Mouse (Mus musculus) cerebellum, postnatal 25 days (tissue): ENCODE measurements at regions not wholly inside any gene's neighbourhood (a gene's known extent, or its start where the extent isn't known, plus 50 kb on each side); places are given as distances from the start of the nearest gene placed in this dataset.
"Not testable (repeated sequence)": the region's sequence is repeated elsewhere in the genome, so short reads cannot be mapped to it uniquely, and the experiment has no call there.

Source experiments
- DNase-seq, 2 experiments: peaks; one replicate each; pipeline ENCODE4 v3.0.0; 2021; ENCODE audit warnings: mixed read lengths in 2 of 2

- DNase-seq: no peak
Observed at GRCm38 (mm10) chr3:16533643-16534042, 527.4 kb upstream of the Gm5150 start.

- DNase-seq: not testable (repeated sequence)
Observed at GRCm38 (mm10) chr3:16527511-16527910, 521.3 kb upstream of the Gm5150 start.

GRCm38 (mm10) chr3:16488431-16488830, 482.2 kb upstream of the Gm5150 start:
- not testable (repeated sequence) for DNase-seq

DNA sequence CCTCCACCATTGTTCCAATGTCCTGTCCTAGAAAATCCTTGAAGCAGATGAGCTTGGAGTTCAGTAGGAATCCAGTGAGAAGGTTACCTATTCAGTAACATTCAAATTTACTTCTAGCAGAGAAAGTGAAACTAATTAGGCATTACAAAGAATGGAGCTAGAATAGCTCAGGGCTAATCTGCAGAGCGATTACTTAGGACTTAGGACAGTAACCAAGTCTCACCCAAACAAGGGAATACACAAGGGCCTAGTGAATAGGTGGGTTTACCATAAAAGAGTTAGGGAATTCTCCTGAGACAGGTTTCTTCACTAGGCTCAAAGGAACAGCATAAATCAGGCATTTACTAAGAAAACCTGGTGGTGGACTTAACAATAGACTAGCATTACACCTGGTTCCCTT, 476.5 kb upstream of the Gm5150 start:
- DNase-seq: no peak

DNA sequence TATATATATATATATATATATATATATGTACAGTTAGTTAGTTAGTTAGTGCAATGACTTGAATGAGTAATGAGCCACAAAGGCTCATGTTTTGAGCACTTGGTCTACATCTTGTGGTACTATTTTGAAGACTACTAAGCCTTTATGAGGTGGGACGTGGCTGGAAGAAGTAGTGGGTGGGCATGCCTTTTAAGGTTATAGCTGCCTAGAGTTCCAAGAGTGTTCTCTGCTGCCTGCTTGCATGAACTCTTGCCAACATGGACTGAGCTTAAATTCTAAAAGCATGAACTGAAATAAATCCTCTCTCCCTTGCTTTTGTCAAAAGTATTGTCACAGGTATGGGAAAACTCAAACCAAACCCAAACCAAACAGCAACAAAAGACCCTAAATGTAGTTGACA, 465.1 kb upstream of the Gm5150 start:
- no peak for DNase-seq

GRCm38 (mm10) chr3:16466388-16466787, 460.2 kb upstream of the Gm5150 start:
- peak; percentile 66 to 75 for DNase-seq

DNA sequence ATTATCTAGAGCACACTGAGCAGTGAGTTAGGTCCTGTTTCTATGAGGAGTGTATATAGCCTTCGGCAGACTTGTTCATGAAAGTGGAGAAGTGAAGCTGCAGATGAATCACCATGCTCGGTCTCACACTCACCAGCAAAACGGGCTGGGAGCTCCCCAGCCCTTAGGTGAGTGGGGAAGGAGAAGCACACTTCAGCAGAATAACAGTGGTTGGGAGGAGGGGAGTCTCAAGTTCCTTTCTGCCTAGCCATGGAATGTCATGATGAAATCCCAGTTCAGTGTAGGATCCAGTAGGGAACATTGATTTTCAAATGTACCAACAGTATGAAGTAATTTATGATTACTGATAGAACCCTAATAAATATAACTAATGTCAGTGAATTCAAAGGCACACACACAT, 459.1 kb upstream of the Gm5150 start:
- DNase-seq: no peak

GRCm38 (mm10) chr3:16464301-16464700, 458.1 kb upstream of the Gm5150 start:
- no peak for DNase-seq

GRCm38 (mm10) chr3:16433033-16433432, 426.8 kb upstream of the Gm5150 start:
- no peak for DNase-seq

DNA sequence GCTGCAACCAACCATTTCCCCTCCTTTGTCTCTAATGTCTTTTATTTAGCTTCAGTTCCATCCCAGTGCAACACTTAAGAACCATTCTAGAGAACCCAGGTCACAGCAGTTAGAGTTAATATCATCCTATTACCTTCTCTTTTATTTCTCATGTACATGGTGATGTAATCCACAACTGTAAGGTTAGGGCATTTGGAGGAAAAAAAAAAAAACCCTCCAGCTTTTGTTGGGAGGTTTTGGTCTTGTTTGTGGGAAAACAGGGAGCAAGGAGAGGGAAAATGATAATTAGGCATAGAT, 425.5 kb upstream of the Gm5150 start:
- DNase-seq: no peak

DNA sequence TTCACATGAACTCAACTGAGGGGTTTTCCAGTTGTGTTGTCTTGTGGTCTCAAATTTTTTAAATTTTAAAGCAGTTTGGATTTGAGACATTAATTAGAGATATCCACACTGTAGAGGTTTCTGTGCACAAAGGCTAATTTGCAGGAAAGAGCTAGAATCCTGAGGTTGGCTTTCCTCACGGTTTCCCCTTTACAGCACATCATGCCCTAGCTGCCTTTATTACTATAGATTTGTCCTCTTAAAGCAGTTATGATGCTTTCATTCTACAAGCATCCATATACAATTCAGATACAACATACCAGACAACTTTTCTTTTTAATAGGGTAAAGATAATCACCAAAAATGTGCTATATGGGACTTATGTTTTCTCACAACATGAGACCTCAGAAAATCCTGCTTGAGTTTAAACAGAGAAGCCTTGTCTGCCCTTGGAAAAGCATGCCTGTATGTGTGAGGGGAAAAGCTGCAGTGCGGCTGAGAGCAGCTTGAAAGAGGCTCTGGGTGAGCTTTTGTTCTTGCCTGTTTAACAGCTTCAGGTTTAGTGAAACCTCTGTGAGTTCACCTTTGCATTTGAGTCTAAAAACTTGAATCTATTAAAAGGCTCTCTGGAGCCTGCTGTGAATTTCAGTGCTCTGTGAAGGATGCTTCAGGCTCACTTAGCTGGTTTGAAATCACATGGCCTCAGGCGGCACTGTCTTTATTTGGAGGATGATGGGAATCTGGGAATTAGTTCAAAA, 425.0 kb upstream of the Gm5150 start:
- DNase-seq: no peak
